Mouse (Mus musculus): ENCODE data around the gene Gm2696. TPM values are rescaled to one million over a fixed set of nuclear protein-coding genes. Genes with fewer than 3 reads are reported as not detected.
A peak's percentile ranks its signal among the peaks of the same experiment; 100 is the strongest.

The Gm2696 gene
- total RNA-seq, 2 experiments from 2014 or later: not detected

- ATAC-seq (replicated peaks; ENCODE audit: poor library complexity): no peak
Measured at GRCm38 (mm10) chr10:77846961-77847360, 32.5 kb downstream of the Gm2696 start.

- no peak for ATAC-seq (replicated peaks; ENCODE audit: poor library complexity)
Measured at GRCm38 (mm10) chr10:77847538-77847937, 33.1 kb downstream of the Gm2696 start.

DNA sequence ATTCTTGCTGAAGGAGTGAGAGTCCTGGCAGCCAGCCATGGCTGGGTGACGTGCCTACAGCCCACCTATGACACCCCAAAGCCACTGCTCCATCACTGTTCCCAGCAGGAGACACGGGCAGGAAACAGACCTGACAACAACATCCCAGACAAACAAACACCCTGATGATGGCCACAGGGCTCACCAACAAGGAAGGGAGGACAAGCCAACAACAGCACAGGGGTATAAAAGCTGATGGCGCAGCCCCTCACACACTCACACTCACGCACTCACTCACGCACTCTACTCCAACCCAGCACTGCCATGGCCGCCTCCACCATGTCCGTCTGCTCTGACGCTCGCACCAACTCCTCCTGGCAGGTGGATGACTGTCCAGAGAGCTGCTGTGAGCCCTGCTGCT lies 38.1 kb downstream of the Gm2696 start, which contains the start of gene Gm10318:
Gene Gm10318, plus strand, starts transcription at position 301 of the 400 bp plus-strand sequence.
- ATAC-seq (replicated peaks; ENCODE audit: poor library complexity): no peak

GRCm38 (mm10) chr10:77861675-77862074 lies 47.2 kb downstream of the Gm2696 start, which contains the start of gene Gm3285:
Gene Gm3285 (plus strand): TSS chr10:77861975.
- no peak for ATAC-seq (replicated peaks; ENCODE audit: poor library complexity)

- ATAC-seq (replicated peaks; ENCODE audit: poor library complexity): peak; percentile 98
Measured at GRCm38 (mm10) chr10:77864067-77864761, 49.7 kb downstream of the Gm2696 start.

- no peak for ATAC-seq (replicated peaks; ENCODE audit: poor library complexity)
Measured at GRCm38 (mm10) chr10:77864762-77865143, 50.3 kb downstream of the Gm2696 start.

DNA sequence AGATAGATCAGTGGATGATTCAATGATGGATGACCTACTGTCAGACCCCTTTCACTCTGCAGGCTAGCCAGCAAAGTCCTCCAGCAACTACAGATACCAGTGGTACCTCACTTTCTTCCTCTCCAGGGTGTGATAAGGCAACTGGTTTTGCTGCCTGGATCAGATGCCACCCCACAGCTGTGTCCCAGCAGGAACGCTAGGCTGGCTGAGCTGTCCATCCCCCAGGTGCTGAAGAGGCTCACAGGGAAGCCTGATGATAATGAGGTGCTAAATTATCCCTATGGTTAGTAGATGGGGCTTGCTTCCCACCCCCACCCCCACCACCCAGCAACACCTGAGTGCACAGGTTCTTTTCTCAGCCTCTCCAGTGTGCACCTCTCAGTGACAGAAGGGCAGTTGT lies 53.1 kb downstream of the Gm2696 start:
- no peak for ATAC-seq (replicated peaks; ENCODE audit: poor library complexity)

DNA sequence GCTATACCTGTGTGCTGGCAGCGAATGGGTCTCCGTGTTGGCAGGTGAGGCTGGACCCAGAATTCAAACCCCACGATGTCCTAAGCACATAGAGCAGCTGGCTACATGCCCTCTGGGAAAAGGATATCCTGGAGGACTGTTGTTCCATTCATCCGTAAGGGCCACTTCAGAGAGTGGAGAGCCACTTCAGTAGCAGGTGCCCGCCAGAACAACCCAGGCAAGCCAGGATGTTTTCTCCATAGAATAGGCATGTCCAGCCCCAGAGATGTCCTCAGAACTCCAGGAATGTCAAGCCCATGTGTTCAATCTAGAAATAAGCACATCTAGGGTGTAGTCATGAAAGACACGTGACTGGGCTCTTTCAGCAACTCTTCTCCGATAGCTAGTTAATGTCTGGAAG lies 55.2 kb downstream of the Gm2696 start:
- no peak for ATAC-seq (replicated peaks; ENCODE audit: poor library complexity)

- peak; percentile 60 for ATAC-seq (replicated peaks; ENCODE audit: poor library complexity)
Measured at GRCm38 (mm10) chr10:77878985-77879384, 64.5 kb downstream of the Gm2696 start.

GRCm38 (mm10) chr10:77880305-77880704 lies 65.8 kb downstream of the Gm2696 start:
- peak; percentile 66 for ATAC-seq (replicated peaks; ENCODE audit: poor library complexity)

GRCm38 (mm10) chr10:77882553-77882952 lies 68.1 kb downstream of the Gm2696 start:
- no peak for ATAC-seq (replicated peaks; ENCODE audit: poor library complexity)

Other genes with a start within 250 kb of the Gm2696 start
Only the 30 nearest of the 33 such genes appear.
- gene Sumo3, start 208.6 kb upstream of the Gm2696 start, total RNA-seq (2015): 34.5 and 38.8 TPM in 2 replicates
- gene Sumo3, start 208.6 kb upstream of the Gm2696 start, total RNA-seq (2017): 187 and 212 TPM in 2 replicates
- not detected in 2 replicates for gene Gm49325, start 208.5 kb upstream of the Gm2696 start, total RNA-seq (2015)
- 1.1 TPM in 1 of 2 replicates, not detected in the other for gene Gm49325, start 208.5 kb upstream of the Gm2696 start, total RNA-seq (2017)
- gene Ube2g2, start 192.4 kb upstream of the Gm2696 start, total RNA-seq (2015): 22.8 and 25.1 TPM in 2 replicates
- 30.4 and 34.2 TPM in 2 replicates for gene Ube2g2, start 192.4 kb upstream of the Gm2696 start, total RNA-seq (2017)
- 0.12 and 0.96 TPM in 2 replicates for gene Tspear, start 128.1 kb upstream of the Gm2696 start, total RNA-seq (2015)
- not detected in 2 replicates for gene Tspear, start 128.1 kb upstream of the Gm2696 start, total RNA-seq (2017)
- gene Gm19402, start 123.9 kb upstream of the Gm2696 start, total RNA-seq (2015): not detected in 2 replicates
- gene Gm19402, start 123.9 kb upstream of the Gm2696 start, total RNA-seq (2017): not detected in 2 replicates
- gene Gm9508, start 117.4 kb upstream of the Gm2696 start, total RNA-seq (2015): not detected in 2 replicates
- gene Gm9508, start 117.4 kb upstream of the Gm2696 start, total RNA-seq (2017): not detected in 2 replicates
- not detected in 2 replicates for gene Gm10272, start 108.1 kb upstream of the Gm2696 start, total RNA-seq (2015)
- gene Gm10272, start 108.1 kb upstream of the Gm2696 start, total RNA-seq (2017): not detected in 2 replicates
- not detected in 2 replicates for gene Gm10024, start 103.2 kb upstream of the Gm2696 start, total RNA-seq (2015)
- gene Gm10024, start 103.2 kb upstream of the Gm2696 start, total RNA-seq (2017): not detected in 2 replicates
- gene Gm10142, start 98.9 kb upstream of the Gm2696 start, total RNA-seq (2015): not detected in 2 replicates
- not detected in 2 replicates for gene Gm10142, start 98.9 kb upstream of the Gm2696 start, total RNA-seq (2017)
- gene Krtap12-1, start 94.1 kb upstream of the Gm2696 start, total RNA-seq (2015): not detected in 2 replicates
- not detected in 2 replicates for gene Krtap12-1, start 94.1 kb upstream of the Gm2696 start, total RNA-seq (2017)
- not detected in 2 replicates for gene Gm10100, start 88.2 kb upstream of the Gm2696 start, total RNA-seq (2015)
- not detected in 2 replicates for gene Gm10100, start 88.2 kb upstream of the Gm2696 start, total RNA-seq (2017)
- gene Gm18596, start 72.0 kb upstream of the Gm2696 start, total RNA-seq (2015): not detected in 2 replicates
- not detected in 2 replicates for gene Gm18596, start 72.0 kb upstream of the Gm2696 start, total RNA-seq (2017)
- gene Gm9736, start 63.3 kb upstream of the Gm2696 start, total RNA-seq (2015): not detected in 2 replicates
- not detected in 2 replicates for gene Gm9736, start 63.3 kb upstream of the Gm2696 start, total RNA-seq (2017)
- not detected in 2 replicates for gene Gm3233, start 55.0 kb upstream of the Gm2696 start, total RNA-seq (2015)
- gene Gm3233, start 55.0 kb upstream of the Gm2696 start, total RNA-seq (2017): not detected in 2 replicates
- gene Gm3238, start 43.4 kb upstream of the Gm2696 start, total RNA-seq (2015): not detected in 2 replicates
- gene Gm3238, start 43.4 kb upstream of the Gm2696 start, total RNA-seq (2017): not detected in 2 replicates
- gene Gm7138, start 37.7 kb upstream of the Gm2696 start, total RNA-seq (2015): not detected in 2 replicates
- gene Gm7138, start 37.7 kb upstream of the Gm2696 start, total RNA-seq (2017): not detected in 2 replicates
- gene Gm3250, start 32.1 kb upstream of the Gm2696 start, total RNA-seq (2015): not detected in 2 replicates
- not detected in 2 replicates for gene Gm3250, start 32.1 kb upstream of the Gm2696 start, total RNA-seq (2017)
- not detected in 2 replicates for gene Gm7137, start 26.5 kb upstream of the Gm2696 start, total RNA-seq (2015)
- not detected in 2 replicates for gene Gm7137, start 26.5 kb upstream of the Gm2696 start, total RNA-seq (2017)
- gene Gm9639, start 19.6 kb upstream of the Gm2696 start, total RNA-seq (2015): not detected in 2 replicates
- not detected in 2 replicates for gene Gm9639, start 19.6 kb upstream of the Gm2696 start, total RNA-seq (2017)
- not detected in 2 replicates for gene Gm19668, start 15.5 kb upstream of the Gm2696 start, total RNA-seq (2015)
- gene Gm19668, start 15.5 kb upstream of the Gm2696 start, total RNA-seq (2017): not detected in 2 replicates
- not detected in 2 replicates for gene Gm9507, start 2.8 kb upstream of the Gm2696 start, total RNA-seq (2015)
- not detected in 2 replicates for gene Gm9507, start 2.8 kb upstream of the Gm2696 start, total RNA-seq (2017)
- not detected in 2 replicates for gene Krtap10-4, start 12.4 kb downstream of the Gm2696 start, total RNA-seq (2015)
- not detected in 2 replicates for gene Krtap10-4, start 12.4 kb downstream of the Gm2696 start, total RNA-seq (2017)
- not detected in 2 replicates for gene Krtap10-10, start 21.3 kb downstream of the Gm2696 start, total RNA-seq (2015)
- gene Krtap10-10, start 21.3 kb downstream of the Gm2696 start, total RNA-seq (2017): not detected in 2 replicates
- gene Gm36176, start 32.1 kb downstream of the Gm2696 start, total RNA-seq (2015): not detected in 2 replicates
- gene Gm36176, start 32.1 kb downstream of the Gm2696 start, total RNA-seq (2017): not detected in 2 replicates
- not detected in 2 replicates for gene Gm10318, start 38.2 kb downstream of the Gm2696 start, total RNA-seq (2015)
- not detected in 2 replicates for gene Gm10318, start 38.2 kb downstream of the Gm2696 start, total RNA-seq (2017)
- not detected in 2 replicates for gene Gm3285, start 47.3 kb downstream of the Gm2696 start, total RNA-seq (2015)
- gene Gm3285, start 47.3 kb downstream of the Gm2696 start, total RNA-seq (2017): not detected in 2 replicates
- 0.12 TPM in 1 of 2 replicates, not detected in the other for gene Lrrc3, start 87.9 kb downstream of the Gm2696 start, total RNA-seq (2015)
- gene Lrrc3, start 87.9 kb downstream of the Gm2696 start, total RNA-seq (2017): not detected in 2 replicates
- gene Trpm2, start 155.9 kb downstream of the Gm2696 start, total RNA-seq (2015): 2.7 and 5.1 TPM in 2 replicates
- gene Trpm2, start 155.9 kb downstream of the Gm2696 start, total RNA-seq (2017): 1.4 and 2.9 TPM in 2 replicates
- 6.0 and 6.4 TPM in 2 replicates for gene 1810043G02Rik, start 163.8 kb downstream of the Gm2696 start, total RNA-seq (2015)
- 5.9 and 11.2 TPM in 2 replicates for gene 1810043G02Rik, start 163.8 kb downstream of the Gm2696 start, total RNA-seq (2017)
- 13.7 and 15.5 TPM in 2 replicates for gene Pfkl, start 195.4 kb downstream of the Gm2696 start, total RNA-seq (2015)
- gene Pfkl, start 195.4 kb downstream of the Gm2696 start, total RNA-seq (2017): 36.1 and 44.2 TPM in 2 replicates